Mouse (Mus musculus) layer of hippocampus, postnatal 36 days (tissue): ENCODE measurements around the gene Rpl35a. TPM values are rescaled to one million over a fixed set of nuclear protein-coding genes. Genes with fewer than 3 reads are reported as not detected.
"Not testable (repeated sequence)": the region's sequence is repeated elsewhere in the genome, so short reads cannot be mapped to it uniquely, and the experiment has no call there.

Source experiments
- DNase-seq, 2 experiments: peaks; one replicate each; pipeline ENCODE4 v3.0.0; 2022
- total RNA-seq, 2 experiments: library from RNA; stranded (reverse); gene quantifications; 2 replicates each; pipeline ENCODE4 v1.2.3; 2021

Gene Rpl35a
- 100 to 1,000 TPM; 296 to 306 TPM for total RNA-seq

DNA sequence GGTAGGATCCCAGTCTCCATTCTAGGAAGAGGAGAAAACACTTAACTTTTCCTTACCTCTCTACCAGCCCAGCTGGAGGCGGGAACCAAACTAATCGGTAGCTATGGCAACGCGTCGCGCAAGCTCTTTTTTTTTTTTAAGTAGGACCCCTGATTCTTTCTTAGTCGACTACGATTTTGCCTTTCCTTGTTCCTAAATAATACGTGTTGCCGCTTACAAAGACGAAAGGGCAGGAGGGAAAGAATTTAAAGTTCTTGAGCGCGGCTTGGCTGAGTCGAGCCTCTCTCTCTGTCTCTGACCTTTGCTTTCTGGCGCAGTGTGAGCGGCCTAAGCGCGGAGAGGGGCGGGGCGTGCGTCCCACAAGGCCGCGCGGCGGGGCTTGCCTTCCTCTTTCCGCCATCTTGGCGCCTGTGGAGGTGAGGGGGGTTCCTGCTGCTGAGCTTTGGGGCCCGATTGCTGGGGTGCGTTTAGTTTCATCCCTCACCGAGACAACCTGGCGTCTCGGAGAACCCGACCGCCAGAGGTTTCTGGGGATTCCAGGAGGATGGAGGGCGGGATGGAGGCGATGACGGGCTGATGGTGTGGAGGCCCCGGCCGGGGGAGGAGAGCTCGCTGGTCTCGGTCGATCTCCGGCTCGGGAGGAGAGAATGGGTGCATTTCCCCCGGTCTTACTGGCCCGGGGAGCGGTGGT lies at the start of gene Rpl35a, which contains the start of gene Iqcg:
Gene Rpl35a (plus strand): TSS at position 359 of the 691 bp plus-strand sequence.
Gene Iqcg (minus strand): TSS at position 124 of the 691 bp plus-strand sequence.
- DNase-seq, result peak; percentile 88 to 91

DNA sequence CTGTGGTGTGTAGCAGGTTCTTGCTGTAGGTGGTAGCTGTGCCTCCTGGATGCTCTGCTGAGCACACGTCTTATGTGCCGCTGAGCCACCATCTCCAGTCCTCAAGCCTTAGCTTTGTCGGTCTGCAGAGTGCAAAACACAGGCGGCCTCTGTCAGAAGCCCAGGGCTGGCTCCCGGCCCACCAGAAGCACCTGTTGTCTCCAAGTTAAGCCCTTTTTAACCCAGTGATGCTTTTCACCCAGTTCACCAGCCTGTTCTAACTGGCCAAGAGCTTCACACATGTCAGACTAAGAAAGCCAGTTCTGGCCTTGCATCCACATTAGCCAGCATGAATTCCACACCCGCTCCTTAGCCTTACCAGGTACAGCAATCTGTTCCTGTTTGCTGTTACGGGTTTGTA lies 49.4 kb upstream of the Rpl35a start:
- no peak for DNase-seq

DNA sequence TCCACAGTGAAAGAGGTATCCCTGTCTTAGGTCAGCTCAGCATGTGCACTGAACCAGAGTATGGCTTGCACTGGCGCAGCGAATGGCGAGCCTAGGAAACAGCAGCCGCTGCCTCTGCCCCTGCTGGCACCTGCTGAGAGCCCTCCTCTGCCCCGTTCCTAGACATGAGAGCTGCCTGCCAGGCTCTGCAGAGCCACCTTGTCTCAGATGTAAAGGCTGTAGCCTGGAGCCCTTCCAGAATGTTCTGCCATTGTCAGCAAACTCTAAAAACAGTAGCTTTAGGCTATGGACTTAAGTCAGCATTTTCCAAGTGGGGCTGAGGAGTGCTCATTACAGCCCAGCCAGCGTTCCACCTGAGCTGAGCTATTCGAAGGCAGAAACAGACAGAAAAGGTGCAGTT lies 48.8 kb upstream of the Rpl35a start:
- DNase-seq, result no peak

DNA sequence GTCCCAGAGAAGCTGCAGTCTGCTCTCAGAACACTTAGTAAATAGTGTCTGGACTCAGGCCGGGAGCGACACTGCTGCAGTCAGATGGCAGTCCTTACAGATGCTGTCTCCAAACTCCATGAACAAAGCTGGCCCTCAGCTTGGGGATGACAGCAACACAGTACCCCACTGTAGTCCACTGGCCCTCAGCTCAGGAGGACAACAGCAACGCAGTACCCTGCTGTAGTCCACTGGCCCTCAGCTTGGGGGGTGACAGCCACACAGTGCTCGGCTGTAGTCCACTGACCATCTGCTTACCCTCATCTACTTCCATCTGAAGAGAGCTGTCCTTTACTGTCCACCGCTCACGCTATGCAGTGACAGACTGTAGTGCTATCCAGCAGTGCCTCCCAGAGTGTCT lies 46.1 kb upstream of the Rpl35a start:
- no peak for DNase-seq

DNA sequence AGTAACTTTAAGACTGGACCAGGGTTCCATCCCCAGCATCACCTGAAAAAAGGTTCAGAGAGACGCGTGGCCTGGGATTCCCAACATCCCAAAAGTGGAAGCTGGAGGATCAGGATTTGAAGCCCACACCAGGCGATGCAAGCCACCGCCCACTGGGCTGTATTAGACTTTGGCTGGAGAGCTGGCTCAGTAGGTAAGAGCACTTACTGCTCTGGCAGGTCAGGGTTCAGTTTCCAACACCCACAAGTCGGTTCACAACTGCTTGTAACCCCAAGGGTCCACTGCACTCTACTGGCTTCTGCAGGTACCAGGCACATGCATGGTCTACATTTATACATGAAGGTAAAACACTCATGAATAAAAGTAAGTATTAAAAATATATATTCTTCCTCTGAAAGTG lies 42.5 kb upstream of the Rpl35a start:
- no peak for DNase-seq

DNA sequence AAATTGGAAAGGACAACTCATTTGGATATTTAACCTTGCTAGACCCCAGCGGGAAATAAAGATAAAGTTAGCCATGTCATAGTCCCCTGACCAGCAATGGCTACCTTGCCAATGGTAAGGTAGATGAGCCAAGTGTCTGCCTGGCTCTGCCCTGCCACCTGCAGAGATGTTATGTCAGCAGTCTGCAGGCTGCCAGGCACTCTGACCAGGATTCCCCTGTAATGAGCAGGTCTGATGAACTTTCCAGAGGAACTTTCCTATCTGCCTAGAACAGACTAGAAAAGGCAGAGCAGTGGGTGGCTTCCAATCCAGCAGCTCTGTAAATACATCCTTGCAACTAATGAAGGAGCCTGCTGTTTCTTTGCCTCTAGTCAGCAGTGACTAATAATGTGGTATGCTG lies 41.3 kb upstream of the Rpl35a start:
- no peak for DNase-seq

DNA sequence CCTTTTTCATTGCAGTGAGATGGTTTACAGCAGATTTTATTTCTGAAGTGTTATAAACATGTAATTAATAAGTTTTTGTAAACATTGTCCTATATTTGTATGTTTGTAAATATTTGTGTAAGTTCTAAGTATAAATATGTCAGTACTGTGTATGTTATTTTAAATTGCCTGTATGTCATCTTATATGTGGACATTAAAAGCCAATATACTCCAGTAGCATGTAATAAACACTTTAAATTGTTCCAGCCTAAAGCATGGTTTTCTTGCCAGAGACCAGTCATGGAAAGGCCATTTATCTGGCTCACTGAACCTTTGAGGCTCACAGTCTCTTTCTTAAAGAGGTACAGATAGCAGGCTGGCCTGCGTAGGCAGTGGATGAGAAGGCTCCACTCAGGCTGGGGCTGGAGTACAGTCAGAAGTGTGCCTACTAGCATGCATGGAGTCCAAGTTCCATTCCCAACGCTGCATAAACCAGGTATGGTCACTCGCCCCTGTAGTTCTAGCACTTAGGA lies 40.8 kb upstream of the Rpl35a start:
- DNase-seq, result no peak

DNA sequence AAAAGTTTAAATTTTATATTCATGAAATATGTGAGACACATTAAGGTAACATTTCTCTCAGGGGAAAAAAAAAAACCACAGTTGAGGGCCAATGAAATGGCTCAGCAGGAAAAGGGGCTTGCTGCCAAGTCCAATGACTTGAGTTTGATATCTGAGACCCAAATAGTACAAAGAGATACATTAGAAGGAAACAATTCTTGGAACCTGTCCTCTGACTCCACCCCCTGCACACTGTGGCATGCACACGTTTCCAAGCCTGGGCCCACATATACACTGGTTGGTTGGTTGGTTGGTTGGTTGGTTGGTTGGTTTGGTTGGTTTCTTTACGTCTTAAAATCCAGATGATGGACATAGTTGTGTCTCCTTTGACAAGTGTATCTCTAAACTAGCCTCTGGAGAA lies 40.3 kb upstream of the Rpl35a start:
- no peak for DNase-seq

DNA sequence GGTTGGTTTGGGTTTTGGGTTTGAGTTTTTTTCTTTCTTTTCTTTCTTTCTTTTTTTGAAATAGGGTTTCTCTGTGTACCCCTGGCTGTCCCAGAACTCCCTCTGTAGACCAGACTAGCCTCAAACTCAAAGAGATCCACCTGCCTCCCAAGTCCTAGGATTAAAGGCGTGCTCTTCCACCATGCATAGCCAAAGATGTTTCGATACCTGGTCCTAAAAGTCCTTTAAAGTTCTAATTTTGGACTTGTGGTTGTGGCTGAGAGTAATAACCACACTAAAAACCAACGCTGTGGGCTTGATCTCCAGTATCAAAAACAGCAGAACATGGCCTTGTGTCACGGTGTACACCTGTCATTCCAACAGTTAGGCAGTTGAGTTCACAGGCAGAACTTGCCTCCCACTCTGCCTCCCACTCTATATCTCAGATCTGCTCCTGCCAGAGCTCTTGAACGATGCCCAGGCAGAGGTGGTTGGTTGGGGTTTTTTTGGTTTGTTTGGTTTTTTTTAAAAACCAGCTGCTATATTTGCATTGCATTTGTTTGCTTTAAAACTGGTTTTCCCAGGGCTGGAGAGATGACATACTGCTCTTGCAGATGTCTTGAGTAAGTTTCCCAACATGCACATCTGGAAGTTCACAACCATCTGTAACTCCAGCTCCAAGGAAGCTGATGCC lies 38.4 kb upstream of the Rpl35a start:
- no peak for DNase-seq

DNA sequence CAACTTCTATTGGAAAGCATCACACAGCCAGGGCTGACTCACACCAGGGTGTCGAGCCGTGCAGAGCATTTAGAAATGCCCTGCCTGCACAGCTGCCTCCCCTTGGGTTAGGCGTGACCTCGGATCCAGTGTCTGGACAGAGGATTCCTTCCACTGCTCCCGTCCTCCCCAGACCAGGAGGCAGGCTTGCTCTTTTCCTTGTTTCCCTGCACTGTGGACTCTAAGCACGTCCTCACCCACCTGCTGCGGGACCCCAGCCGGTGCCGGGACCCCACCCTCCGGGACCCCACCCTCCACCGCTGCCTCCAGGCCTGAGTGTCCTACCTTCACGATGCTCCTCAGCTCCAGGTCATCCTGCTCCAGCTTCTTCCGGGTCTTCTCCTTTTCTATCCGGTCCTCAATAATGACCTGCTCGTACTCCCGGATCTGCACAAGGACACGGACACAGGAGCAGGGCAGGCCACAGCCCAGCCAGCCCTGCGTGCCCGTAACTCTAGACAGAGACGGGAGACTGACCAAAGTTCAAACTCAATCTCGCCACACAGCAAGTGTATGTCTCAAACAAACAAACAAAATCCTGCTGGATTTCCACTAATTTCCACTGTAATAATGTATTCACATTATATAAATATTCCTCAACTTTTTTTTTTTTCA lies 37.0 kb upstream of the Rpl35a start:
- no peak for DNase-seq

DNA sequence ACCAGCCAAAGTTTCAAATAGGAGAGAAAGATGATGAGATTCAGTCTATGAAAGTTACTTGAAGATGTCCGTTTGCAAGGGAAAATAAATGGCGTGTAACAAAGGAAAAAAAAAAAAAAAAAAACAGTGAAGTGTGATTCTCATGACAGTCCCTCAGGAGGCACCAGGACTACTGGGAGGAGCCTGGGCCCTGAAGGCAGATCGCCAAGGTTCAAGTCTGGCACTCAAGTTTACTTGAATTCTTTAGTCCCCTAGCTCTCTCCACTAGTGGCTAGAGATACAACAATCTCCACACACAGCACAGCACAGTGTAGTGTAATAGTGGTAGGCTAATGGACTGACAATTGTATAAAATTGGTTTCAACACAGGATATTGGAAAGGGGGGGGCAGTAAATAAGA lies 34.9 kb upstream of the Rpl35a start:
- DNase-seq, result no peak

DNA sequence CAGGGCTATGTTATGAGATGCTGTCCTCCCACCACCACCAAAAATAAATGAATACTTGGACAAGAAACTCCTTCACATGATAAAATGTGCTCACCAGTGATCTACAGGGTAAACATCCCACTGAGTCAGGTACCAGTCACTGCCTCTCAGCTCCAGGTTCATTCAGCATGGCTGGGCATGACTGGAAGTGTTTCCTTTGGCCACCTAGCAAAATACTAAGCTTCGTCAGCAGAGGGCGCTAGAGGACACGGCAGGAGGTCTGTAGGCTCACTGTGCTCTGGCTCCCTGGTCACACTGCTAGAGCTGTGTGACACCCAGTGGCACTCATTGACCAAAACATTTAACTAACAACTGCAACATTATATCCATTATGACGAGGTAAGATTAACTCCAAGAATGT lies 32.5 kb upstream of the Rpl35a start:
- DNase-seq, result peak; percentile 74 to 78

DNA sequence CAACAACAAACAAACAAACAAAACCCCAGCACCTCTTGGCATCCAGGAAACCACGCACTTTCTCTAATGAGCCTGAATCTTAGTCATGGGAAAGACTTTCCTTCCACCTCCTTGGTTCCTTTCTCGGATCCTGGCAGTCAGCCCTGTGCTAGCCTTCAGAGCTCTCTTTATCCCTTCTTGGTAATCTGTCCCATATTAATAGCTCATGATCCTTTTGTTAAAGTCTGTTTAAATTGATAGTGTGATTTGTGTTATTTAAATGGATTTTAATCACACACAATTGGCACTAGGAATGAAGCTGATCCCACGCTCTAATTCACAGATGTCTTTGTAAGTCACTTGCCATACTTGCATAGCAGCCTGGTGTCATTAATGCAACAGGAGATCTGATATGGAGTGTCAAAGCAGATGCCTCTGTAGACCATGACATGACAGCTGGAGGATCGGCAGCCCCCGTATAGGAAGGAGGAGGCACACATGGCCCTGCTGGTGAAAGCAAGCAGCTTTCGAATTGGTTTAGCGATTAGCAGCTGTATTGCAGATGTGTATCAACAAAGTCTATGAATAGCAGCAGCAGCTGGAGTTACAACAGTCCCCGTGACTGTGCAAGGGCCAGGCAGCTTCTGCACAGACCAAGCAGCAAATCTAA lies 31.7 kb upstream of the Rpl35a start:
- peak; percentile 34 to 40 for DNase-seq

DNA sequence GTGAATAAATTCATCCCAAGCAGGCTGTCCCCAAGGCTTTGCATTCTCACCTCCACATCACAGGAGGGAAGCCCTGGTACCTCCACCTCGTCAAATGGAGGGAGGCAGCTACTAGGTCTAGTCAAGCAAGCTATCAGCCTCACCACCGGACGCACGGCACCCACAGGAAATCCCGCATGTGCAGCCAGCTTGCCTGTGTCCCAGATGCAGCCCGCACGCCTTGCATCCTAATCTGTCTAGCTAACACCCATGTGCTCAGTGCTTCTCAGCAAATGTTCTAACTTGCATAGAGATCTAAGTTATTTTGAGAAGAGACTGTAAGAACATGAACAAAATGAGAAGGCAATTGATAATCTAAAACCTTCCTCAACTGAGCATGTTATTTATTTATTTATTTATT lies 29.9 kb upstream of the Rpl35a start:
- DNase-seq, result no peak

DNA sequence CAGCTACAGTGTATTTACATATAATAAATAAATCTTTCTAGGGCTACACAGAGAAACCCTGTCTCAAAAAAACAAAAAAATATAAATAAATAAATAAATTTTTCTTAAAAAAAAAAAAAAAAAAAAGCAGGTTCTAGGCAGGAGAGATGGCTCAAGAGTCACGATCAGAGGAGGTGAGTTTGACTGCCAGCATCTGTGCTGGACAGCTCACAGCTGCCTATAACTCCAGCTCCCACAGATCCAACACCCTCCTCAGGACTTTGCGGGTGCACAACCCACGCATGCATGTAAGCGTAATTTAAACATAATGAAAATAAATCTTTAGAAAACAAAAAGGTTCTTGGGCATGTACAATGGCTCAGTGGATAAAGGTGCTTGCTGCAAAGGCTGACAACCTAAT lies 20.2 kb upstream of the Rpl35a start:
- no peak for DNase-seq

DNA sequence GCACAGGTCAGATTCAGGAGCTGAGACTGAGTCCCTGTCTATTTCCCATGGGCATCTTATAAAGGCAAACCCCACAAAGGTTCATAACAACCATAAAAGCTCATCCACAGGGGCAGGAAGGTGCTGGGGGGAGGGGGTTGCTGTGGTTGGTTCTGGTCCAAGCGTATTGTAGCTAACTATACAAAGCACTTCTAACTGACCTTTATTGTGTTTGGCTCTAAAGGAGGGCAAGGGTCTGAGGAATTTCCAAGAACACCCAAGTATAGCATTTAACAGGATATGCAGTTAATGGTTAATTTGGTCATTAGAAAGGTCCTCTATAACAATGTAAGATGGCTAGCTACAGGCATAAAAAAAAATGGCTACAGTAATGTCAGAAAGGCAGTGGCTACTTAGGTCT lies 13.6 kb upstream of the Rpl35a start:
- no peak for DNase-seq

DNA sequence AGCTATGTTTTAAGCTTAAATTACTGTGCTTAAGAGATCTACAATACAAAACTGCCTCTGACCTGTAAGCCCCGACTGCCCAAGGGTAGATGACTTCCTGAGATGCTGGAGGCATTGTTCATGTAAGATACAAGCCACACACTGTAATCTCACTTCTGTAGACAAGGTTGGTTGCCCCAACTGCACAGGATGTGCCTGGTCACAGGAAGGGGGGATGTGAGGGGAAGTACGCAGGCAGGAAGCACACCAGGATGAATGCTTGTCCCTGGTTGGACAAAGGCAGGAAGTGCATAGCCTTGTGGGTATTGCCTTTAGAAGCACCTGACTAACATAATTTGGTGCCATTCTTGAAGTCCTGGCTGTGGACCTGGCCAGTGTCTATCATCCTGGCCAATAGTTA lies 13.0 kb upstream of the Rpl35a start:
- no peak for DNase-seq

DNA sequence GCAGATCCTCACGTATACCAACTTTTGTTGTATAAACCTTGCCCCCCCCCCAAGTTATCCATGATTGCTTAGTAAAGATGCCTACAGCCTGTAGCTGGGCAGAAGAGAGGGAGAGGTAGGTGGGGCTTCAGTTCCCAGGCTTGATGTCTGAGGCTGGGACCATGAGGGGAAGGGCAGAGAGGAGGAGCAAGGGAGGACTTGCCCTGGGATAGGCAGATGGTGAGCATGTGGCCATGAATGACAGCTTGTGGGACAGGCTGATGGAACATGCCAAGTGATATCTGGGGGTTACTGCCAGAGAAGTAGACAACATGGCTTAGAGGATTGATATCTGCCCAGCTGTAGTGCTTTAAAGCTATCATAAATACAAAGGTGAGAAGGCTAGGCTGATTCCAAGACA lies 8.2 kb upstream of the Rpl35a start:
- no peak for DNase-seq

DNA sequence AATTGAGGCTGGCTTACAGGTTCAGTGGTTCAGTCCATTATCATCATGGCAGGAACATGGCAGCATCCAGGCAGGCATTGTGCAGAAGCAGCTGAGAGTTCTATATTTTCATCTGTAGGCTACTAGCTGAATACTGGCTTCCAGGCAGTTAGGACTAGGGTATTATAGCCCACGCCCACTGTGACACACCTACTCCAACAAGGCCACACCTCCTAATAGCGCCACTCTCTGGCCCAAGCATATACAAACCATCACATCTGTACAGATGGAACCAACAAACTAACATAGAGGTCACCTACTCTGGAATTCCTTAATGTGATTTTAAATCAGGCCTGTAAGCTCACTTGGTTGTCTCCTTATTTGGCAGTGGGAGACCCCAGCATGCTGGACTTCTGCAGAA lies 7.6 kb upstream of the Rpl35a start:
- DNase-seq, result no peak

DNA sequence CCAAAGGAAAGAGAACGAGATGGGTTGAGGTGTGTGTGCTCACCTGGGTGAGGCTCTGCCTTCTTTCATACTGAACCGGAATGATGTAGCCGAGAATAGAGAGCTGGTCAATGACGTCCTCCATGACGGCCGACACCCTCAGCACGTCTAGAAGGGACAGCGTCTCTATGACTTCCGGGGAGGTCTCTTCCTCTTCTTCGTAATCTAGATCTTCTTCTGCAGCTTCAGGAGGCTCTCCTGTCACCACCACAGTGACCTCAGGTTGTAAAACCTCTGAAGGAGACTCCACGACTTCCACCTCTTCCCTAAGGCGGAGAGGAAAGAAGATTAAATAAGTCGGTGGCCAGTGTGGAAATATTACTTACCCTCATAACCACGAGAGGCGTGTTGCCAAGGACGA lies 6.4 kb upstream of the Rpl35a start:
- DNase-seq, result no peak

DNA sequence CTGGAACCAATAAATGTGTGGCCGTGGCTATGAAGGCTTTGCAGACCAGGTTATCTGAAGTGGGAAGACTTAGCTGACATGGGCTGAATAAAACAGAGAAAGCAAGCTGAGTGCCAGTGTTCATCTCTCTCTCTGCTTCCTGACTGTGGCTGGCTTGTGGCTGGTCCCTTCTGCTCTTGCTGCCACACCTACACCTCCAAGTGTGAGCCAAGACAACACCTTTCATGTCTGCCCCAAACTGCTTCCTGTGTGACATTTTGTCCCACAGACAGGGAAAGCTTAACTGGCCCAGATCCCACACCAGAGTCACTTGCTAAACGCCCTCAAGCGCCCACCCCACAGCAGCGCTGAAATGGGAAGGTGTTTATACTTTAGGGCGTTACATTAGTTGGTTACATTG lies 3.1 kb upstream of the Rpl35a start:
- no peak for DNase-seq

DNA sequence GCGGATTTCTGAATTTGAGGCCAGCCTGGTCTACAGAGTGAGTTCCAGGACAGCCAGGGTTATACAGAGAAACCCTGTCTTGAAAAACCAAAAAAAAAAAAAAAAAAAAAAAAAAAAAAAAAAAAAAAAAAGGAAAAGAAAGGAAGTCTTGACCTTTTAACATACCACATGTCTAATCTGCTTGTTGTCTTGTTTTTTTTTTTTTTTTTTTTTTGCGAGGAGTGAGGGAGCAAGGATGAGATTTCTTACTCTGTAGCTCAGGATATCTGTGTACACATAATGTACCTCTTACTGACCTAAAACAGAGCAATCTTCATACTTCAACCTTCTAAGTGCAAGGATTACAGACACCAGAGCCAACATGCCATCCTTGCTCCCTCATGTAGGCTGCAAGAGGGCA lies 1.3 kb upstream of the Rpl35a start:
- not testable (repeated sequence) for DNase-seq

DNA sequence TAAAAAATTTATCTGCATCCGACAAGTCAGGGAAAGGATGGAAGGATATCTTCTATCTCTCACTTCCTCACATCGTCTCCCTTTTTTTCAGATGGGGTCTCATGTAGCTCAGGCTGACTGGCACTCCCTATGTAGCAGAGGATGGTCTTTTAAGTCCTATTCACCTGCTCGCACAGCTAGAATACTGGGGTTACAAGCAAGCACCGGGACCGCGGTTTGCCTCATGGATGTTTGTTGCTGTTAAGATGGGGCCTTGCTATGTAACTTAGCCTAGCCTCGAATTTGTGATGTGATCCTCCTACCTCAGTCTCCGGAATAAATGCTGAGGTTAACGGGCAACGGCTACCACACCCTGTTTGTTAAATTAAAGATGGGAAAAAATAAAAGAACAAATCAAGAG lies 598 bp upstream of the Rpl35a start:
- no peak for DNase-seq
